Mouse (Mus musculus) Patski (cell line): Measurements from ENCODE around the gene P2ry4. TPM values are rescaled to one million over a fixed set of nuclear protein-coding genes. Genes with fewer than 3 reads are reported as not detected.

Source experiments
- ATAC-seq: fragments of 100-300 bp; one replicate; pipeline ENCODE4 v1.8.0; 2021
- CTCF ChIA-PET: fragments of 350-600 bp; sonication (Branson Sonifier 250); formaldehyde crosslinking; loops from one replicate; lab custom pipeline; 2022; ENCODE audit warnings: inconsistent platforms; lab: Charles Lee
- POLR2A ChIA-PET: fragments of 350-600 bp; sonication (Branson Sonifier 250); formaldehyde crosslinking; loops from one replicate; lab custom pipeline; 2022; ENCODE audit warnings: antibody characterized with exemption, inconsistent platforms; lab: Charles Lee
- DNase-seq: peaks from one replicate; pipeline ENCODE4 v3.0.0-alpha.2; 2011; ENCODE audit warnings: low read depth, low spot score
- H3K27me3 ChIP-seq: fragments of 371-371 bp; one replicate; pipeline ENCODE4 v1.5.1; 2021
- CTCF ChIP-seq: fragments of 100-300 bp; IDR thresholded peaks from one replicate; pipeline ENCODE4 v1.5.1; 2021
- in situ Hi-C: fragments of 300-500 bp; cut with MboI; formaldehyde crosslinking; loops from 3 replicates; pipeline ENCODE4 v1.11.1; 2018; ENCODE audit warnings: low pct_unique_long_range_greater_than_20kb, mixed read lengths
- polyA plus RNA-seq: library from polyadenylated mRNA; unstranded; gene quantifications from one replicate; pipeline ENCODE4 v1.2.3, GENCODE M21; 2021

Gene P2ry4
- not detected for polyA plus RNA-seq

GRCm38 (mm10) chrX:100594791-100595190 lies at the start of gene P2ry4:
Gene P2ry4 (minus strand): TSS chrX:100594869.
- ChIA-PET POLR2A (no interaction called here), CTCF (interaction anchor here (1.1 kb wide), 1 partner anchor 8 kb away, joined by 3 read pairs; no protein-coding TSS in a partner anchor)
- DNase-seq (no peak), ATAC-seq (no peak)
- no peak for TF ChIP-seq CTCF
- peaks cover 56% of the 10 kb centered on the region for H3K27me3 ChIP-seq
- in situ Hi-C loops = no loop called here

GRCm38 (mm10) chrX:100638477-100638876 lies 43.8 kb upstream of the P2ry4 start:
- POLR2A ChIA-PET = no interaction called here
- ATAC-seq (no peak), DNase-seq (no peak)
- TF ChIP-seq CTCF = no peak
- CTCF ChIA-PET = no interaction called here
- H3K27me3 ChIP-seq = peaks cover 10% of the 10 kb centered on the region
- in situ Hi-C loops = no loop called here

GRCm38 (mm10) chrX:100629076-100629475 lies 34.4 kb upstream of the P2ry4 start:
- ChIA-PET POLR2A (no interaction called here), CTCF (no interaction called here)
- no peak for TF ChIP-seq CTCF
- DNase-seq (no peak), ATAC-seq (no peak)
- in situ Hi-C loops = loop anchor here (10.0 kb wide), 1 partner anchor 106 kb away; no protein-coding TSS in a partner anchor
- peaks cover 8% of the 10 kb centered on the region for H3K27me3 ChIP-seq

GRCm38 (mm10) chrX:100625802-100626793 lies 31.4 kb upstream of the P2ry4 start, which contains the start of gene Pdzd11:
Gene Pdzd11 (minus strand): TSS chrX:100626568.
- TF ChIP-seq CTCF = no peak
- DNase-seq (peak; percentile 38), ATAC-seq (peak; percentile 89)
- ChIA-PET CTCF (no interaction called here), POLR2A (interaction anchor here (0.6 kb wide), 1 partner anchor 1214 kb away, joined by 3 read pairs; no protein-coding TSS in a partner anchor)
- in situ Hi-C loops = loop anchor here (10.0 kb wide), 1 partner anchor 109 kb away; no protein-coding TSS in a partner anchor
- peaks cover 7% of the 10 kb centered on the region for H3K27me3 ChIP-seq

- peaks cover 7% of the 10 kb centered on the region for H3K27me3 ChIP-seq
- POLR2A ChIA-PET = no interaction called here
- CTCF ChIA-PET = no interaction called here
- TF ChIP-seq CTCF = no peak
- no peak for ATAC-seq
- no peak for DNase-seq
- in situ Hi-C loops = loop anchor here (10.0 kb wide), 1 partner anchor 109 kb away; no protein-coding TSS in a partner anchor
Observed at GRCm38 (mm10) chrX:100625546-100625801, 30.8 kb upstream of the P2ry4 start, which contains the start of gene Kif4. Gene Kif4 (plus strand): TSS chrX:100625737.

- ChIA-PET CTCF (no interaction called here), POLR2A (no interaction called here)
- no peak for DNase-seq
- in situ Hi-C loops = loop anchor here (10.0 kb wide), 1 partner anchor 110 kb away; no protein-coding TSS in a partner anchor
- peaks cover 7% of the 10 kb centered on the region for H3K27me3 ChIP-seq
- ATAC-seq = peak; percentile 37
- no peak for TF ChIP-seq CTCF
Observed at GRCm38 (mm10) chrX:100625146-100625545, 30.5 kb upstream of the P2ry4 start.

- TF ChIP-seq CTCF = no peak
- H3K27me3 ChIP-seq = peaks cover 12% of the 10 kb centered on the region
- ATAC-seq = no peak
- CTCF ChIA-PET = no interaction called here
- no peak for DNase-seq
- in situ Hi-C loops = loop anchor here (10.0 kb wide), 1 partner anchor 111 kb away; no protein-coding TSS in a partner anchor
- POLR2A ChIA-PET = no interaction called here
Observed at GRCm38 (mm10) chrX:100624242-100624641, 29.6 kb upstream of the P2ry4 start.

GRCm38 (mm10) chrX:100621366-100621765 lies 26.7 kb upstream of the P2ry4 start:
- TF ChIP-seq CTCF = no peak
- H3K27me3 ChIP-seq = peaks cover 12% of the 10 kb centered on the region
- POLR2A ChIA-PET = no interaction called here
- in situ Hi-C loops = loop anchor here (10.0 kb wide), 1 partner anchor 113 kb away; no protein-coding TSS in a partner anchor
- CTCF ChIA-PET = interaction anchor here (1.4 to 1.5 kb wide), 2 partner anchors 8 to 23 kb away, joined by 3 read pairs; no protein-coding TSS in a partner anchor
- ATAC-seq (no peak), DNase-seq (no peak)

GRCm38 (mm10) chrX:100618488-100618887 lies 23.8 kb upstream of the P2ry4 start:
- peaks cover 8% of the 10 kb centered on the region for H3K27me3 ChIP-seq
- ChIA-PET POLR2A (no interaction called here), CTCF (interaction anchor here (0.6 to 1.2 kb wide), 3 partner anchors 9 to 16 kb away, joined by 3 read pairs; no protein-coding TSS in a partner anchor)
- TF ChIP-seq CTCF = no peak
- in situ Hi-C loops = no loop called here
- ATAC-seq (no peak), DNase-seq (no peak)

- TF ChIP-seq CTCF = no peak
- ChIA-PET CTCF (no interaction called here), POLR2A (no interaction called here)
- DNase-seq = no peak
- no peak for ATAC-seq
- H3K27me3 ChIP-seq = peaks cover 39% of the 10 kb centered on the region
- in situ Hi-C loops = no loop called here
Observed at GRCm38 (mm10) chrX:100605314-100605713, 10.6 kb upstream of the P2ry4 start, which contains the start of gene Arr3. Gene Arr3 (plus strand): TSS chrX:100605497.
